Mouse (Mus musculus) limb, embryonic 15.5 days (tissue): ENCODE data around the gene Pcnt. TPM values are rescaled to one million over a fixed set of nuclear protein-coding genes. Genes with fewer than 3 reads are reported as not detected.

Experiments used
- polyA plus RNA-seq: library from polyadenylated mRNA; unstranded; fragments of >200 nt; fragmentation: Nextera tagmentation; extraction: Ambion mirVana; gene quantifications from 2 replicates; pipeline ENCODE4 v1.2.1, GENCODE M21; 2015

The Pcnt gene
- polyA plus RNA-seq, 1 experiment from 2014 or later = 14.6 TPM

Other genes with a start within 250 kb of the Pcnt start
- 53.6 and 62.6 TPM in 2 replicates for gene Prmt2, start 204.9 kb downstream of the Pcnt start, polyA plus RNA-seq
- gene S100b, start 188.9 kb downstream of the Pcnt start, polyA plus RNA-seq = 9.5 and 11.7 TPM in 2 replicates
- gene Dip2a, start 97.5 kb downstream of the Pcnt start, polyA plus RNA-seq = 13.7 and 14.8 TPM in 2 replicates
- not detected in 2 replicates for gene AC141477.1, start 2.3 kb downstream of the Pcnt start, polyA plus RNA-seq
- gene 2610028H24Rik, start 6.3 kb upstream of the Pcnt start, polyA plus RNA-seq = not detected in 2 replicates
- gene Mcm3ap, start 26.1 kb upstream of the Pcnt start, polyA plus RNA-seq = 43.9 and 47.9 TPM in 2 replicates
- gene Ybey, start 26.3 kb upstream of the Pcnt start, polyA plus RNA-seq = 5.6 and 5.9 TPM in 2 replicates
- 35.1 and 37.7 TPM in 2 replicates for gene Lss, start 88.8 kb upstream of the Pcnt start, polyA plus RNA-seq
- not detected in 2 replicates for gene Spatc1l, start 119.5 kb upstream of the Pcnt start, polyA plus RNA-seq
- 0.12 and 0.14 TPM in 2 replicates for gene Ftcd, start 132.9 kb upstream of the Pcnt start, polyA plus RNA-seq
- 369 and 451 TPM in 2 replicates for gene Col6a2, start 180.8 kb upstream of the Pcnt start, polyA plus RNA-seq